Mouse (Mus musculus): Measurements from ENCODE around the gene Ptpn3.

Gene Ptpn3

GRCm38 (mm10) chr4:57263061-57263685, 38.5 kb downstream of the Ptpn3 start:
- DNase-seq (ENCODE audit: low spot score in 2 of 2): no peak

- DNase-seq (ENCODE audit: low spot score in 2 of 2): no peak
Measured at GRCm38 (mm10) chr4:57262451-57262850, 39.2 kb downstream of the Ptpn3 start.

GRCm38 (mm10) chr4:57261813-57262212, 39.8 kb downstream of the Ptpn3 start:
- DNase-seq (ENCODE audit: low spot score in 2 of 2): no peak

- DNase-seq (ENCODE audit: low spot score in 2 of 2): no peak
Measured at GRCm38 (mm10) chr4:57258159-57259035, 43.2 kb downstream of the Ptpn3 start.

GRCm38 (mm10) chr4:57257409-57257808, 44.2 kb downstream of the Ptpn3 start:
- DNase-seq (ENCODE audit: low spot score in 2 of 2): no peak

- no peak for DNase-seq (ENCODE audit: low spot score in 2 of 2)
Measured at GRCm38 (mm10) chr4:57256761-57257160, 44.9 kb downstream of the Ptpn3 start.

GRCm38 (mm10) chr4:57254412-57254811, 47.2 kb downstream of the Ptpn3 start:
- DNase-seq (ENCODE audit: low spot score in 2 of 2): no peak

- no peak for DNase-seq (ENCODE audit: low spot score in 2 of 2)
Measured at GRCm38 (mm10) chr4:57250636-57251035, 51.0 kb downstream of the Ptpn3 start.

GRCm38 (mm10) chr4:57249108-57249507, 52.5 kb downstream of the Ptpn3 start:
- no peak for DNase-seq (ENCODE audit: low spot score in 2 of 2)

GRCm38 (mm10) chr4:57244874-57245273, 56.8 kb downstream of the Ptpn3 start:
- no peak for DNase-seq (ENCODE audit: low spot score in 2 of 2)

- no peak for DNase-seq (ENCODE audit: low spot score in 2 of 2)
Measured at GRCm38 (mm10) chr4:57243312-57243711, 58.3 kb downstream of the Ptpn3 start.

- DNase-seq (ENCODE audit: low spot score in 2 of 2): no peak
Measured at GRCm38 (mm10) chr4:57240934-57241333, 60.7 kb downstream of the Ptpn3 start.

GRCm38 (mm10) chr4:57240100-57240499, 61.5 kb downstream of the Ptpn3 start:
- DNase-seq (ENCODE audit: low spot score in 2 of 2): no peak

GRCm38 (mm10) chr4:57239112-57239511, 62.5 kb downstream of the Ptpn3 start:
- no peak for DNase-seq (ENCODE audit: low spot score in 2 of 2)

- no peak for DNase-seq (ENCODE audit: low spot score in 2 of 2)
Measured at GRCm38 (mm10) chr4:57238118-57238517, 63.5 kb downstream of the Ptpn3 start.

GRCm38 (mm10) chr4:57236513-57236912, 65.1 kb downstream of the Ptpn3 start:
- DNase-seq (ENCODE audit: low spot score in 2 of 2): no peak

- DNase-seq (ENCODE audit: low spot score in 2 of 2): no peak
Measured at GRCm38 (mm10) chr4:57235741-57236140, 65.9 kb downstream of the Ptpn3 start.

- no peak for DNase-seq (ENCODE audit: low spot score in 2 of 2)
Measured at GRCm38 (mm10) chr4:57234348-57234747, 67.3 kb downstream of the Ptpn3 start.

- no peak for DNase-seq (ENCODE audit: low spot score in 2 of 2)
Measured at GRCm38 (mm10) chr4:57232439-57232838, 69.2 kb downstream of the Ptpn3 start.

- no peak for DNase-seq (ENCODE audit: low spot score in 2 of 2)
Measured at GRCm38 (mm10) chr4:57231323-57231722, 70.3 kb downstream of the Ptpn3 start.

- DNase-seq (ENCODE audit: low spot score in 2 of 2): no peak
Measured at GRCm38 (mm10) chr4:57230341-57230740, 71.3 kb downstream of the Ptpn3 start.

GRCm38 (mm10) chr4:57228601-57229520, 72.8 kb downstream of the Ptpn3 start:
- no peak for DNase-seq (ENCODE audit: low spot score in 2 of 2)
